Mouse (Mus musculus) megakaryocyte progenitor cell, adult 5-6 weeks (primary cell): Measurements from ENCODE around the gene Sart3. TPM values are rescaled to one million over a fixed set of nuclear protein-coding genes. Genes with fewer than 3 reads are reported as not detected.
"Not testable (repeated sequence)": the region's sequence is repeated elsewhere in the genome, so short reads cannot be mapped to it uniquely, and the experiment has no call there.

ENCODE experiments used
- ATAC-seq: replicated peaks from 2 replicates; pipeline ENCODE4 v1.8.0; 2016; ENCODE audit warnings: mild to moderate bottlenecking, moderate TSS enrichment, inconsistent platforms; ENCODE audit not compliant: poor library complexity
- total RNA-seq, 2 experiments: library from RNA; stranded (forward) in 1 of 2; stranded (reverse) in 1 of 2; fragments of 157-497, 149-512 nt in 1 of 2; fragments of 200-1000 nt in 1 of 2; gene quantifications; 2 replicates each; pipeline versions ENCODE4 v1.2.3 to v1.2.4; 2015 to 2017

Sart3 gene
- total RNA-seq, 2 experiments from 2014 or later: 17.2 to 26.0 TPM

- ATAC-seq: no peak
Measured at GRCm38 (mm10) chr5:113791197-113792095, 19.1 kb upstream of the Sart3 start.

DNA sequence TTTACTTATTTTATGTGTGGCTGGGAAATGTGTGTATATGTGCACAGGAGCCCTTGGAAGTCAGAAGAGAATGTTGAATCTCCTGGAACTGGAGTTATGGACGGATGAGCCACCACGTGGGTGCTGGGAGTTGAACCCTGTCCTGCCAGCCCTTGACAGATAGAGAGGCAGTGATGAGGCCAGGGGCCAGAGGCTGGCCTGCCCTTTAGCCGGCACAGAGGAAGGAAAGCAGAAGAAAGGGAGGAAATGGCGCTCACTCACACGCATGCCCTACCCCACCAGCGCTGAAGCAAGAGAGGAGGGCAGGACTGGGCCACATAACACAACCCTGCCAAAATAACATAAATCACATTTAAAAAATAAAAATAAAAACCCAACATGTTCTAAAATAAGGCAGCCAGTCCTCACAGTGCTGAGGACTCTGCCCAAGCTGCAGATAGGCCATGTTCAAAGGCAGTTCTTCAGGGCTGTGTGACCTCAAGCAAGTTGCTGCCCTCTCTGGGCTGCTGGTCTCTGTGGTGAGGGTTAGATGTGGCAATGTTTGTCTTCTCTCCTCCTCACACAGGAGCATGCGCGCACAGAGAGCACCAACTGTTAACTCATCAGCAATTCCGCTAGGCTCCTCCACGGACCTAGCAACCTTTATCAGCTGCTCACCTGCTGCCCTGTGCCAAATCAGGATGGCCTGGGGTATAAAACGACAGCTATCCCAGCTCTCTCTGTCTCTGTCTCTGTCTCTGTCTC lies 18.3 kb upstream of the Sart3 start:
- peak; percentile 28 for ATAC-seq

- no peak for ATAC-seq
Measured at GRCm38 (mm10) chr5:113789075-113789788, 16.9 kb upstream of the Sart3 start.

DNA sequence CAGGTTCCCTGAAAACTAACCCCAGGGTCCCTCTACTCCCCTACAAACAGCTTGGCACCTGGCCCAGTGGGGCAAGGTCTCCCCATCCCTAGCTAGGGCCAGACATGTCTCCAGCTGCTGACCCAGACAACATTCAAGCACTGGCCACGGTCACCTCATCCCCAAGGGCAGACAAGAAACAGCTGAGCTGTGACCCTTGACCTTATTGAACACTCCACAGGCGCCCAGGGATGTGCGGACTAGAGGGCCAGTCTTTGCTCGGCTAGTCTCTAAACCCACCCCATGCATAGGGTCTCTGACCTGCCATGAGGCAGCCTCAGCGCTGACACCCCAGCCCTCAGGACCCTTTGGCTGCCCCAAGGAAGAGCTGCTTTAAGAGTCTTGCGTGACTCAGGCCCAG lies 16.3 kb upstream of the Sart3 start:
- ATAC-seq: no peak

- ATAC-seq: peak; percentile 87
Measured at GRCm38 (mm10) chr5:113786985-113787384, 14.7 kb upstream of the Sart3 start.

- ATAC-seq: not testable (repeated sequence)
Measured at GRCm38 (mm10) chr5:113784104-113784503, 11.8 kb upstream of the Sart3 start.

DNA sequence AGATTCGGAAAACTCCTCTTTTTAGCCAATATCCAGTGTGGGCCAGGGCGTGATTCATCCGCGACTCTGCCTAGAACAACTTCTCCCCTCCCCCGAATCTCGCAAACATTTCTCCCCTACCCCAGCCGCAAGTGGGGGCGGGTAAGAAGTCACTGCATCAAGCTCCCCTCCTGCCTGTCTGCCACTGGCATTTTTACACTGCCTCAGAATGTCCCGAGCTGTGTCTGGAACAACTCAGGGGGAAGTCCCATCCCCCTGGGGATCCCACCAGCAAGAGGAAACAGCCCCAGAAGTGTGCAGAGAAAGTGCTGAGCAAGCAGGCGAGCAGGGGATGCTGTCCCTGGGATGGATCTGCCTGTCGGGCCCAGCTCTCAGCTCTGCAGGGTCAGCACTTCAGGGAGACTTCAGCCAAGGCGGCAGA lies 11.3 kb upstream of the Sart3 start:
- no peak for ATAC-seq

- no peak for ATAC-seq
Measured at GRCm38 (mm10) chr5:113782624-113783023, 10.3 kb upstream of the Sart3 start.

DNA sequence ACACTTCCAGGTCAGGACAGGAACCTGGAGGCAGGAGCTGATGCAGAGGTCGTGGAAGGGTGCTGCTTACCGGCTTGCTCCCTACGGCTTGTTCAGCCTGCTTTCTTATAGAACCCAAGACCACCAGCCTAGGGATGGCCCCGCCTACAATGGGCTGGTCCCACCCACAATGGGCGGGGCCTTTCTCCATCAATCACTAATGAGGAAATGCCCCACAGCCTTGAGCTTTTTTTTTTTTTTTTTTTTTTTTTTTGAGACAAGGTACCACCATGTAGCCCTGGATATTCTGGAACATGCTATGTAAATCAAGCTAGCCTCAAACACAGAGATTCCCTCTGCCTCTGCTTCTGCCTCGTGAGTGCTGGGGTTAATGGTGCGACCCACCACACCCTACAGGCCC lies 9.6 kb upstream of the Sart3 start:
- ATAC-seq: no peak

DNA sequence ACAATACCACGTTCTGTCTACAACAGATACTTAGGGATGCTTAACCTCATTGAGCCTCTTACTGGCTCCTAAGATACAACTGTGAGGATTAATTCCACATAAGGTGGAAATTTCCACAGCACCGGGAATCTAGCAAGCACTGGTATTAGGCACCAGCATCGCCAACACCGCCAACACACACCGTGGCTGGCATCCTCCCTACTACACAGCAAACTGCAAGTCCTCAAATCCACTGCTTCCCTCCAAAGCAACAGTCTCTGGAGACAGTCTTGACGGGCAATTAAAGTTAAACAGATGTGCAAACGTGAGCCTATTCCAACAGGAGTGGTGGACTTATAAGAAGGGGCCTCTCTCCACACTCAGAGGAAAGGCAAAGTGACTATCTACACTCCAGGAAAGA lies 8.9 kb upstream of the Sart3 start:
- no peak for ATAC-seq

GRCm38 (mm10) chr5:113780763-113781162 lies 8.5 kb upstream of the Sart3 start:
- no peak for ATAC-seq

DNA sequence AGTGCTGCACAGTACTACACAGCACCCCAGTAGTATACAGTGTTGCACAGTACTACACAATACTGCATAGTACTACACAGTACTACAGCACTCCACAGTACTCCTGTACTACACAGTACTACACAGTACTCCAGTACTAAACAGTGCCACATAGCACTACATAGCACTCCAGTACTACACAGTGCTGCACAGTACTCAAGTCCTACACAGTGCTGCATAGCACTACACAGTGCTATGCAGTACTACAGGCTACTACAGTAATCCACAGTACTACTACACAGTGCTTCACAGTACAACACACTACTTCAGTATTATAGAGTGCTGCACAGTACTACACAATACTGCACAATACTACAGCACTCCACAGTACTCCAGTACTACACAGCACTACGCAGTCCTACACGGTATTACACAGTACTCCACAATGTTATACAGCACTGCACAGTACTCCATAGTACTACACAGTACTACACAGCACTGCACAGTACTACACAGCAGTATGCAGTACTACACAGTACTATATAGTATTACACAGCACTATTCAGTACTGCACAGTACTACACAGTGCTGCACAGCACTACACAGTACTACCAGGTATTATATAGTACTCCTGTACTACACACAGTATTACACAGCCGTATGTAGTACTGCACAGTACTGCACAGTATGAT lies 7.9 kb upstream of the Sart3 start:
- no peak for ATAC-seq

DNA sequence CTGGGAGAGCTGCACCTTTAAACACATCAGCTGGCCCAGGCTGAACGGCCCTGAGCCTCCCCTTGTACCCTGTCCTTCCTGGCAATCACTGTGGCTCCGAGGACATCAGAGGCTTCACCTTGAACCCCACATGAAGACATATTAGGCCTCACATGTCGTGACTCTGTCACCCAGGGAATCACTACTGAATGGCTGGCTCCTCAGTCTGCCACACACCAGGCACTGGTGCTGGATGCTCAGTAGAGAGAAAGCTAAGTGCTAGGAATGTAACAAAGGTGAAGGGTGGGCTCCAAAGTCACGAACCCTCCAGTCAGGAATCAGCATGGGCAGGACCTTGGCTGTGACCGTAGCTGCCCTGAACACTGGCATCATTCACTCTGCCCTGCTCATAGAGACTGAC lies 7.3 kb upstream of the Sart3 start:
- no peak for ATAC-seq

DNA sequence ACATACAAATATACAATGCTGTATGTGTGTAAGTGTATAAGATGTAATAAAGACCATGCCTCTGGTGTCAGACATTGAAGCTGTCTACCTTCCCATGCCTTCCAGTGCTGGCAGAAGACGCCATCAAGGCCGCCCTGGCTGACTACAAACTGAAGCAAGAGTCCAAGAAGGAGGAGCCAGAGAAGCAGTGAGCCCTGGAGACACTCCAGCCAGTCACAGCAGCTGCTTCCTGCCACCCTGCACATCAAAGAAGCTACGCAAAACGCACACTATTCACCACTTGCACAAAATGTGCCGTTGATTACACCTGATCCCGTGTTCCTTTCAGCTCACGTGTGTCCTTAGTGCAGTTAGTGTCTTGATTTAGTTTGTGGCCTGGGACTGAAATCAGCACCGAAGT lies 5.4 kb upstream of the Sart3 start:
- not testable (repeated sequence) for ATAC-seq

- peak; percentile 51 for ATAC-seq
Measured at GRCm38 (mm10) chr5:113776896-113777226, 4.6 kb upstream of the Sart3 start.

DNA sequence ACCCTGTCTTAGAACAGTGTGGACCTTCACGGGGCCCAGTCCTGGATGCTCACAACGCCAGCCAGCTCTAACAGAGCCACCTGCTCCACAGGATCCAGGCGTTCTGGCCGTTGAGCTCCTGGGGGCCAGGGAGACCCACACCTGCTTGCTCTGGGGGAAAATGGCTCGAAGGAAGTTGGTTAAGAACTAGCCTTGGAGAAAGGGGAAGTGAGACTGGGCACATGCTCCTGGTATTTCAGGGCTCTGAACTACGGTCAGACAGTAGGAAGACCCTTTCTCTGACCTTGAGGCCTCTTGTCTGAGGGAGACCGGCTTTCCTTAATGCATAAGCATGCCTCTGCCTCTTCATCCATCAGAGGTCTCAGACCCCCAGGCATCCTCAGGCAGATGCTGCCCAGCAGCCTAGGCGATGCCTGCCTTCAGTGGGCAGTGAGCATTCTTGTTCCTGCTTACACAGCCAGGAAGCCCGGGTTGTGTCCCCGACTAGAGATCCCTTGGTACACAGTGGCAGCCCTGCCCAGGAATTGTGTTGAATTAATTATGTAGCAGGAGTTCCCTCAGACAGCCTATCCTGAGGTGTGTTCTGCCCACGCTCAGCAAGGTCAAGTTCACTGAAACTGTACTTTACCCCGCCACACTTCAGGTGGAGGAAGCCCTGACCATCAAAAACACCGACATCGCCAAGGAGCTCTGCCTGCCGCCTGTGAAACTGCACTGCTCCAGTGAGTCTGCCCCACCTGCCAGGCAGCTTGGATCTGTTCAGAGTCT lies 4.0 kb upstream of the Sart3 start:
- ATAC-seq: peak; percentile 6; the same call in 1 of the 2 replicates

- ATAC-seq: no peak
Measured at GRCm38 (mm10) chr5:113775585-113775984, 3.3 kb upstream of the Sart3 start.

DNA sequence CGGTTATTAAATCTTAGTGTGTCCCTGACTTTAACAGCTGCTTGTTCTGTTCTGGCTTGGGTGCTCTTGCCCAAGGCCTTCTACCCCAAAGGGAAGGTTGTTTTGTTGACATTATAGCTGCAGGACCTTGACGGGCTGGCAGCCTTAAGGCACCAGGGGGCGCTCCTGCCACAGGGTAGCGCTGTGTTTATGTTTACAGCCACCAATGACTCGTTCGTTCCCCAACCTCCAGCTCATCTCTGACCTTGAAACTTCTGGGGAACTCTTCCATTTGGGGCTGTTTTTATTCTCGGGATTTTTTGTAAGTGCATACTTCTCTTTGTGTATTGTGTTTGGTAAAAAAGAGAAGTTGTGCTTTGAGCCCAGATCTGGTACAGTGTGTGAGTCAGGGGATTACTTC lies 1.4 kb upstream of the Sart3 start:
- peak; percentile 56 for ATAC-seq

DNA sequence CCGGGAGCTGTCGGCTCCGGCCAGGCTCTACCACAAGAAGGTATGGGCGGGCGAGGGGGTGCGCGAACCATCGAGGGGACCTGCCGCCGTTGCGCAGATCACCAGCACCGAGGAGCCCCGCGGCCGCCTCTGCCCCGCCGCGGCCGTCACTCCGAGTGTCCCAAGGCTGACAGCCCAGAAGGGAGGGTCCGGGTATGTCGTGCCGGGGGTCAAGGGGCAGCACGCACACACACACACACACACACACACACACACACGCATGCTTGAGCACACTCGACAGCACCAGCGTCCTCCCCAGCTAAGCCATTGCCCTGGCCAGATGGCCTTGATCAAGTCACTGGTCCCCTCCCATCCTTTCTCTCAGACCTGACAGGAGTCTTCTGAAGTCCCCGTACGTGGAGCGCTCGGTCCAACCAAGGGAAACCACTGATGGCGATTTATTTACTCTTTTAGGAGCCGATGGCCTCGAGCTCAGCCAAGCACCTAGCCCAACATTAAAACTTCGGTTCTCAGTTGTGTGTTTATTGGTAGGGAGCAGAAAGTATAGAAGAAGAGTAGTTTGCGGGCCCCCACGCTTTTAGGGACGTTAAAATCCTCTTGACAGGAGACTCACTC lies 702 bp upstream of the Sart3 start:
- ATAC-seq: no peak
